Mouse (Mus musculus) testis, adult 2 months (tissue): Measurements from ENCODE around the gene Arhgap45.

Experiments used
- CTCF ChIP-seq: fragments of 200-500 bp; IDR thresholded peaks from 2 replicates; pipeline ENCODE4 v1.5.1; 2012; ENCODE audit warnings: low read depth, mild to moderate bottlenecking, inconsistent platforms, low read length, moderate library complexity; ENCODE audit not compliant: control insufficient read depth, insufficient read depth, insufficient replicate concordance
- POLR2A ChIP-seq: fragments of 200-500 bp; IDR thresholded peaks from 2 replicates; pipeline ENCODE4 v1.6.1; 2012; ENCODE audit warnings: low read depth, mild to moderate bottlenecking, inconsistent platforms, low read length, moderate library complexity; ENCODE audit not compliant: control insufficient read depth

- no peak for TF ChIP-seq POLR2A
- no peak for TF ChIP-seq CTCF
Observed at GRCm38 (mm10) chr10:79966886-79967400, 49.5 kb upstream of the Arhgap45 start.
